Mouse (Mus musculus): ENCODE results near the gene Itih3. TPM values are rescaled to one million over a fixed set of nuclear protein-coding genes. Genes with fewer than 3 reads are reported as not detected.
A peak's percentile ranks its signal among the peaks of the same experiment; 100 is the strongest.

The Itih3 gene
- polyA plus RNA-seq, 1 experiment from 2014 or later = 0.32 TPM

- Histone ChIP-seq H3K27me3 (ENCODE audit: control insufficient read depth, insufficient read depth, low read length) (no peaks in the 10 kb centered on the region), H3K27ac (replicated peaks; ENCODE audit: low read depth, low read length) (no peak overlapping the region), H3K4me3 (ENCODE audit: low read depth, low read length) (no peak overlapping the region), H3K9ac (replicated peaks; ENCODE audit: low read length) (no peak overlapping the region), H3K36me3 (replicated peaks; ENCODE audit: control insufficient read depth, insufficient read depth, low read depth, low read length) (no peaks in the 10 kb centered on the region), H3K4me1 (ENCODE audit: control insufficient read depth, insufficient read depth, low read length) (no peaks in the 10 kb centered on the region), H3K9me3 (replicated peaks; ENCODE audit: control insufficient read depth, low read length) (no peaks in the 10 kb centered on the region), H3K4me2 (ENCODE audit: low read depth, low read length) (no peak overlapping the region)
- 67% methylated on average over 11 of the region's 11 CpGs for WGBS
- ATAC-seq (replicated peaks; ENCODE audit: insufficient number of reproducible peaks, low FRiP score, low TSS enrichment, low read depth) (no peak), DNase-seq (ENCODE audit: low spot score) (peak; percentile 66)
These were observed 20.5 kb upstream of the Itih3 start for GRCm38 (mm10) chr14:30943860-30944674.

- H3K27ac ChIP-seq (replicated peaks; ENCODE audit: low read depth, low read length) = no peak within 1 kb of the TSS
- WGBS = 87% methylated on average over 7 of the region's 7 CpGs
- H3K4me2 ChIP-seq (ENCODE audit: low read depth, low read length) = no peak within 1 kb of the TSS
- no peaks in the 10 kb centered on the region for H3K4me1 ChIP-seq (ENCODE audit: control insufficient read depth, insufficient read depth, low read length)
- no peaks in the 10 kb centered on the region for H3K36me3 ChIP-seq (replicated peaks; ENCODE audit: control insufficient read depth, insufficient read depth, low read depth, low read length)
- no peak within 1 kb of the TSS for H3K4me3 ChIP-seq (ENCODE audit: low read depth, low read length)
- H3K9ac ChIP-seq (replicated peaks; ENCODE audit: low read length) = no peak within 1 kb of the TSS
- ATAC-seq (replicated peaks; ENCODE audit: insufficient number of reproducible peaks, low FRiP score, low TSS enrichment, low read depth) (no peak), DNase-seq (ENCODE audit: low spot score) (no peak)
- H3K27me3 ChIP-seq (ENCODE audit: control insufficient read depth, insufficient read depth, low read length) = no peaks in the 10 kb centered on the region
- H3K9me3 ChIP-seq (replicated peaks; ENCODE audit: control insufficient read depth, low read length) = no peaks in the 10 kb centered on the region
These were observed 19.5 kb upstream of the Itih3 start, which contains the start of gene Itih1 for GRCm38 (mm10) chr14:30943038-30943437. Gene Itih1 (minus strand): TSS chr14:30943289.

DNA sequence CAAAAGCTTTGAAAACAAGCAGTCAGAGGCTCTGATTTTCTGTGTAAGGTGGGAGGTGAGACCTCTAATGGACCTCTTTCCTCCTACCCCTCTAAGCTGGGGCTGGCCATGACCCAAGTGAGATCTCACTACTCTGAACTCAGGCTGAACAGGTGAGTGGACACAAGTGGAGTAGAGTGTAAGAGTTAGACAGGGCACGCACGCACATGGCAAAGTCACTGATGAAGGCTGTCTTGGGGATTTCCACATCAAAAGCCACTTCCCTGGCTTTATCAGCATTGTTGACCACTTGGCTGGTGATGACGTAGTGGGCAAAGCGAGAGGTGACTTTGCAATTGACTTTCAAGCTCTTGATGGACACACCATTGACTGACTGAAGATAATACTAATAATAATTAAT lies 18.7 kb upstream of the Itih3 start:
- H3K36me3 ChIP-seq (replicated peaks; ENCODE audit: control insufficient read depth, insufficient read depth, low read depth, low read length) = no peaks in the 10 kb centered on the region
- H3K9ac ChIP-seq (replicated peaks; ENCODE audit: low read length) = no peak overlapping the region
- DNase-seq (ENCODE audit: low spot score) = no peak
- ATAC-seq (replicated peaks; ENCODE audit: insufficient number of reproducible peaks, low FRiP score, low TSS enrichment, low read depth) = no peak
- H3K27me3 ChIP-seq (ENCODE audit: control insufficient read depth, insufficient read depth, low read length) = no peaks in the 10 kb centered on the region
- 91% methylated on average over 4 of the region's 4 CpGs for WGBS
- H3K4me3 ChIP-seq (ENCODE audit: low read depth, low read length) = no peak overlapping the region
- no peak overlapping the region for H3K4me2 ChIP-seq (ENCODE audit: low read depth, low read length)
- H3K9me3 ChIP-seq (replicated peaks; ENCODE audit: control insufficient read depth, low read length) = no peaks in the 10 kb centered on the region
- no peaks in the 10 kb centered on the region for H3K4me1 ChIP-seq (ENCODE audit: control insufficient read depth, insufficient read depth, low read length)
- H3K27ac ChIP-seq (replicated peaks; ENCODE audit: low read depth, low read length) = no peak overlapping the region

- H3K36me3 ChIP-seq (replicated peaks; ENCODE audit: control insufficient read depth, insufficient read depth, low read depth, low read length) = no peaks in the 10 kb centered on the region
- H3K4me2 ChIP-seq (ENCODE audit: low read depth, low read length) = no peak overlapping the region
- H3K4me1 ChIP-seq (ENCODE audit: control insufficient read depth, insufficient read depth, low read length) = no peaks in the 10 kb centered on the region
- H3K27ac ChIP-seq (replicated peaks; ENCODE audit: low read depth, low read length) = no peak overlapping the region
- ATAC-seq (replicated peaks; ENCODE audit: insufficient number of reproducible peaks, low FRiP score, low TSS enrichment, low read depth) (no peak), DNase-seq (ENCODE audit: low spot score) (no peak)
- no peak overlapping the region for H3K4me3 ChIP-seq (ENCODE audit: low read depth, low read length)
- H3K9me3 ChIP-seq (replicated peaks; ENCODE audit: control insufficient read depth, low read length) = no peaks in the 10 kb centered on the region
- 85% methylated on average over 9 of the region's 9 CpGs for WGBS
- no peaks in the 10 kb centered on the region for H3K27me3 ChIP-seq (ENCODE audit: control insufficient read depth, insufficient read depth, low read length)
- H3K9ac ChIP-seq (replicated peaks; ENCODE audit: low read length) = no peak overlapping the region
These were observed 9.8 kb upstream of the Itih3 start for GRCm38 (mm10) chr14:30933351-30933750.

DNA sequence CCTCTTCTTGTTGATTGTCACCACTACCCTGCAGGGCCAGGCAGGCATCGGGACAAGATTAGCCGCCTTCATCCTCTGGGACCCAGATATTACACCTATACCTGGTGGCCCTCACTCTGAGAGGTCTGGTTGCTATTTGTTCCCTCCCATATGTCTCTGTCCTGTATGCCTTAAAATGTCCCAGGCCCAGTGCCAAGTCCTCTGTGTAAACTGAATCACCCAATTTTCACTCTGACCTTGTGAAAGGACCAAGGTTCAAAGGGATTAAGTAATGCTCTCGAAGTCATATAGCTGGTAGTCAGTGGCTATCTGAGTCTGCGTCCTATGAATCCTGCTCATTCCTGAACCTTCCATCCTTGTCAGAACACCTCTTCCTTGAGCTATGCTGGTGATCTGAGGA lies 6.8 kb upstream of the Itih3 start:
- Histone ChIP-seq H3K4me3 (ENCODE audit: low read depth, low read length) (no peak overlapping the region), H3K9me3 (replicated peaks; ENCODE audit: control insufficient read depth, low read length) (no peaks in the 10 kb centered on the region), H3K27me3 (ENCODE audit: control insufficient read depth, insufficient read depth, low read length) (no peaks in the 10 kb centered on the region), H3K4me2 (ENCODE audit: low read depth, low read length) (no peak overlapping the region), H3K27ac (replicated peaks; ENCODE audit: low read depth, low read length) (no peak overlapping the region), H3K36me3 (replicated peaks; ENCODE audit: control insufficient read depth, insufficient read depth, low read depth, low read length) (no peaks in the 10 kb centered on the region), H3K9ac (replicated peaks; ENCODE audit: low read length) (no peak overlapping the region), H3K4me1 (ENCODE audit: control insufficient read depth, insufficient read depth, low read length) (no peaks in the 10 kb centered on the region)
- 92% methylated on average over 4 of the region's 4 CpGs for WGBS
- ATAC-seq (replicated peaks; ENCODE audit: insufficient number of reproducible peaks, low FRiP score, low TSS enrichment, low read depth) = no peak
- no peak for DNase-seq (ENCODE audit: low spot score)

- no peak overlapping the region for H3K9ac ChIP-seq (replicated peaks; ENCODE audit: low read length)
- H3K4me2 ChIP-seq (ENCODE audit: low read depth, low read length) = no peak overlapping the region
- DNase-seq (ENCODE audit: low spot score) = no peak
- H3K4me1 ChIP-seq (ENCODE audit: control insufficient read depth, insufficient read depth, low read length) = no peaks in the 10 kb centered on the region
- no peaks in the 10 kb centered on the region for H3K36me3 ChIP-seq (replicated peaks; ENCODE audit: control insufficient read depth, insufficient read depth, low read depth, low read length)
- no peak overlapping the region for H3K27ac ChIP-seq (replicated peaks; ENCODE audit: low read depth, low read length)
- H3K4me3 ChIP-seq (ENCODE audit: low read depth, low read length) = no peak overlapping the region
- H3K9me3 ChIP-seq (replicated peaks; ENCODE audit: control insufficient read depth, low read length) = no peaks in the 10 kb centered on the region
- no peaks in the 10 kb centered on the region for H3K27me3 ChIP-seq (ENCODE audit: control insufficient read depth, insufficient read depth, low read length)
- WGBS = 75% methylated on average over 3 of the region's 3 CpGs
- no peak for ATAC-seq (replicated peaks; ENCODE audit: insufficient number of reproducible peaks, low FRiP score, low TSS enrichment, low read depth)
These were observed 1.9 kb upstream of the Itih3 start for GRCm38 (mm10) chr14:30925492-30925891.

GRCm38 (mm10) chr14:30922053-30922670 lies 1.4 kb downstream of the Itih3 start:
- 58% methylated on average over 7 of the region's 8 CpGs for WGBS
- DNase-seq (ENCODE audit: low spot score) (no peak), ATAC-seq (replicated peaks; ENCODE audit: insufficient number of reproducible peaks, low FRiP score, low TSS enrichment, low read depth) (no peak)
- no peak overlapping the region for H3K9ac ChIP-seq (replicated peaks; ENCODE audit: low read length)
- no peak overlapping the region for H3K27ac ChIP-seq (replicated peaks; ENCODE audit: low read depth, low read length)
- H3K4me3 ChIP-seq (ENCODE audit: low read depth, low read length) = no peak overlapping the region
- H3K27me3 ChIP-seq (ENCODE audit: control insufficient read depth, insufficient read depth, low read length) = no peaks in the 10 kb centered on the region
- no peaks in the 10 kb centered on the region for H3K36me3 ChIP-seq (replicated peaks; ENCODE audit: control insufficient read depth, insufficient read depth, low read depth, low read length)
- no peaks in the 10 kb centered on the region for H3K9me3 ChIP-seq (replicated peaks; ENCODE audit: control insufficient read depth, low read length)
- no peaks in the 10 kb centered on the region for H3K4me1 ChIP-seq (ENCODE audit: control insufficient read depth, insufficient read depth, low read length)
- H3K4me2 ChIP-seq (ENCODE audit: low read depth, low read length) = no peak overlapping the region

- DNase-seq (ENCODE audit: low spot score) (no peak), ATAC-seq (replicated peaks; ENCODE audit: insufficient number of reproducible peaks, low FRiP score, low TSS enrichment, low read depth) (no peak)
- no peaks in the 10 kb centered on the region for H3K27me3 ChIP-seq (ENCODE audit: control insufficient read depth, insufficient read depth, low read length)
- no peak overlapping the region for H3K9ac ChIP-seq (replicated peaks; ENCODE audit: low read length)
- no peaks in the 10 kb centered on the region for H3K36me3 ChIP-seq (replicated peaks; ENCODE audit: control insufficient read depth, insufficient read depth, low read depth, low read length)
- H3K4me1 ChIP-seq (ENCODE audit: control insufficient read depth, insufficient read depth, low read length) = no peaks in the 10 kb centered on the region
- WGBS = 88% methylated on average over 1 of the region's 1 CpGs
- no peak overlapping the region for H3K4me2 ChIP-seq (ENCODE audit: low read depth, low read length)
- H3K4me3 ChIP-seq (ENCODE audit: low read depth, low read length) = no peak overlapping the region
- no peak overlapping the region for H3K27ac ChIP-seq (replicated peaks; ENCODE audit: low read depth, low read length)
- no peaks in the 10 kb centered on the region for H3K9me3 ChIP-seq (replicated peaks; ENCODE audit: control insufficient read depth, low read length)
These were observed 7.0 kb downstream of the Itih3 start for GRCm38 (mm10) chr14:30916516-30916915.

Data from embryonic facial prominence, embryonic 11.5 days (tissue).